Mouse (Mus musculus) testis, adult 2 months (tissue): ENCODE data around the gene Gale.

Source experiments
- CTCF ChIP-seq: fragments of 200-500 bp; IDR thresholded peaks from 2 replicates; pipeline ENCODE4 v1.5.1; 2012; ENCODE audit warnings: low read depth, mild to moderate bottlenecking, inconsistent platforms, low read length, moderate library complexity; ENCODE audit not compliant: control insufficient read depth, insufficient read depth, insufficient replicate concordance
- POLR2A ChIP-seq: fragments of 200-500 bp; IDR thresholded peaks from 2 replicates; pipeline ENCODE4 v1.6.1; 2012; ENCODE audit warnings: low read depth, mild to moderate bottlenecking, inconsistent platforms, low read length, moderate library complexity; ENCODE audit not compliant: control insufficient read depth

GRCm38 (mm10) chr4:135929828-135930227 is 33.7 kb upstream of the Gale start:
- TF ChIP-seq CTCF (no peak), POLR2A (no peak)
